Mouse (Mus musculus) liver, adult 2 months (tissue): Measurements from ENCODE around the gene Tnrc6a. TPM values are rescaled to one million over a fixed set of nuclear protein-coding genes. Genes with fewer than 3 reads are reported as not detected.

Experiments used
- DNase-seq: peaks from one replicate; pipeline ENCODE4 v3.0.0-alpha.2; 2011; ENCODE audit warnings: low read depth, low spot score; ENCODE audit errors: extremely low read depth
- H3K27ac ChIP-seq: fragments of 200-500 bp; replicated peaks from 2 replicates; pipeline ENCODE4 v1.5.1; 2012; ENCODE audit warnings: low read depth, mild to moderate bottlenecking, control low read depth, inconsistent platforms, low read length; ENCODE audit not compliant: insufficient read depth
- H3K27me3 ChIP-seq: fragments of 200-500 bp; 2 replicates; pipeline ENCODE4 v1.6.1; 2012; ENCODE audit warnings: mild to moderate bottlenecking, moderate library complexity, low read length, inconsistent platforms; ENCODE audit not compliant: control insufficient read depth, insufficient read depth
- H3K36me3 ChIP-seq: fragments of 200-500 bp; 2 replicates; pipeline ENCODE4 v1.6.1; 2012; ENCODE audit warnings: low read length, inconsistent platforms; ENCODE audit not compliant: control insufficient read depth, insufficient read depth
- H3K4me1 ChIP-seq: fragments of 200-500 bp; 2 replicates; pipeline ENCODE4 v1.6.1; 2011; ENCODE audit warnings: low read length; ENCODE audit not compliant: control insufficient read depth, insufficient read depth
- H3K4me3 ChIP-seq: fragments of 200-500 bp; 2 replicates; pipeline ENCODE4 v1.5.1; 2011; ENCODE audit warnings: low read depth, mild to moderate bottlenecking, control low read depth, low read length, moderate library complexity; ENCODE audit not compliant: insufficient read depth
- H3K79me2 ChIP-seq: fragments of 200-500 bp; 2 replicates; pipeline ENCODE4 v1.6.1; 2012; ENCODE audit warnings: inconsistent platforms, mild to moderate bottlenecking, low read length, moderate library complexity; ENCODE audit not compliant: control insufficient read depth, insufficient read depth
- H3K9ac ChIP-seq: fragments of 200-500 bp; 2 replicates; pipeline ENCODE4 v1.6.1; 2012; ENCODE audit warnings: low read depth, mild to moderate bottlenecking, control low read depth, inconsistent platforms, low read length
- CTCF ChIP-seq: fragments of 200-500 bp; IDR thresholded peaks from 2 replicates; pipeline ENCODE4 v1.5.1; 2011; ENCODE audit warnings: low read depth, low read length, control low read depth
- POLR2A ChIP-seq: fragments of 200-500 bp; IDR thresholded peaks from 2 replicates; pipeline ENCODE4 v1.6.1; 2011; ENCODE audit warnings: low read length, control low read depth; ENCODE audit not compliant: insufficient read depth; ENCODE audit errors: extremely low read depth
- WGBS: fragments of 180-500 bp; shearing (Covaris S2); methylation state at CpG from one replicate; pipeline ENCODE4 v1.1.7; 2018; 5-methylcytosine and 5-hydroxymethylcytosine counted together
- polyA plus RNA-seq: library from polyadenylated mRNA; depleted of rRNA; stranded (reverse); fragments of >200 nt; gene quantifications from 2 replicates; pipeline ENCODE4 v1.2.3, GENCODE M21; 2012; rRNA removed
- total RNA-seq: library from RNA; depleted of rRNA; stranded (reverse); fragments of >200 nt; gene quantifications from 2 replicates; pipeline ENCODE4 v1.2.3, GENCODE M21; 2014; rRNA removed

Gene Tnrc6a
- total and polyA plus RNA-seq, 2 experiments = 22.1 to 29.7 TPM

DNA sequence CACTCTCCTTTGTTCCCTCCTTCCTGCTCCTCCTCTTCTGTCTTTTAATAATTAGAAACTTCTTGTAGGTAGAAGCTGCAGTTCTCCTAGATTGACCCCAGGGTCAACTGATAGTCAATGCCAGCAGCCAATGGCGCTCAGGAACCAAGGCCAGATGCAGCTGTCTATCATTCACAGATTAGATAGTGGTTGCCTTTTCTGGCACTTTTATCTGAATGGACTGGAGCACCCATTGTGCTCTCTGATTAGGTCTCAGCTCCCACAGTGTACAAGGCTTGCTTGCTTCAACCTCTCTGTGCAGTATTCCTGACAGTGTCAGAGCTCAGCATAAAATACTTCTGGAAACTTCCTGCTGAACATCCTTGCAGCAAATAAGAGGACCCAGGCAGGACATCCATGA lies 121.1 kb downstream of the Tnrc6a start:
- H3K4me1 ChIP-seq = no peaks in the 10 kb centered on the region
- H3K27ac ChIP-seq = no peak overlapping the region
- DNase-seq = no peak
- TF ChIP-seq POLR2A = no peak
- TF ChIP-seq CTCF = no peak
- no peaks in the 10 kb centered on the region for H3K27me3 ChIP-seq
- no peaks in the 10 kb centered on the region for H3K36me3 ChIP-seq
- H3K79me2 ChIP-seq = no peaks in the 10 kb centered on the region
- H3K4me3 ChIP-seq = no peak overlapping the region
- 28% methylated on average over 1 of the region's 1 CpGs for WGBS
- no peak overlapping the region for H3K9ac ChIP-seq

Other genes with a start within 250 kb of the Tnrc6a start
- 18.6 and 21.6 TPM in 2 replicates for gene Rbbp6, start 158.2 kb upstream of the Tnrc6a start, total RNA-seq
- gene Rbbp6, start 158.2 kb upstream of the Tnrc6a start, polyA plus RNA-seq = 4.2 and 6.1 TPM in 2 replicates
- gene Slc5a11, start 90.9 kb downstream of the Tnrc6a start, total RNA-seq = 0.27 and 2.3 TPM in 2 replicates
- gene Slc5a11, start 90.9 kb downstream of the Tnrc6a start, polyA plus RNA-seq = 0.07 TPM in 1 of 2 replicates, not detected in the other
- 12.0 and 15.9 TPM in 2 replicates for gene Lcmt1, start 245.9 kb downstream of the Tnrc6a start, total RNA-seq
- gene Lcmt1, start 245.9 kb downstream of the Tnrc6a start, polyA plus RNA-seq = 8.4 and 9.6 TPM in 2 replicates
- gene Arhgap17, start 246.0 kb downstream of the Tnrc6a start, total RNA-seq = 4.9 and 5.6 TPM in 2 replicates
- 6.4 and 8.6 TPM in 2 replicates for gene Arhgap17, start 246.0 kb downstream of the Tnrc6a start, polyA plus RNA-seq